Mouse (Mus musculus): ENCODE measurements around the gene Ttc29.

The Ttc29 gene

DNA sequence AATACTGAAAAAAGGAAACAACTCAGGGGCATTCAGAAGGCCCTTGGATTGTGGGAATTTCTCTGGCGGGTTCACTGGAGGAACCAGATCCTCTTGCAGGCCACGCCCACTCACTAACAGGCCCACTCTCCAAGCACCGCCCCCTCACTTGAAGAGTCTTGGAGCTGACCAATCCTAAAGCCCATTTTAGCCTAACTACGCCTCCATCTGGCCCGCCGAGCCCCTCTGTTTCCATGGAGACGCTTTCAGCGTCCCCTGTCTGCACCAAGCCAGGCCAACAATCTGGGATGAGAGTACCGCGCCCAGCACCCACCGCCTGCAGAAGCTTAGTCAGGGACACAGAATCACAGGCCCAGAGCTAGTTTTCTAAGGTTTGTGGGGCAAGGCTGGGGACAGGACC is at the start of gene Ttc29:
Ttc29 (plus strand) TSS at position 224 of the 400 bp plus-strand sequence.
- no peak for DNase-seq (ENCODE audit: low read depth, low spot score)

DNA sequence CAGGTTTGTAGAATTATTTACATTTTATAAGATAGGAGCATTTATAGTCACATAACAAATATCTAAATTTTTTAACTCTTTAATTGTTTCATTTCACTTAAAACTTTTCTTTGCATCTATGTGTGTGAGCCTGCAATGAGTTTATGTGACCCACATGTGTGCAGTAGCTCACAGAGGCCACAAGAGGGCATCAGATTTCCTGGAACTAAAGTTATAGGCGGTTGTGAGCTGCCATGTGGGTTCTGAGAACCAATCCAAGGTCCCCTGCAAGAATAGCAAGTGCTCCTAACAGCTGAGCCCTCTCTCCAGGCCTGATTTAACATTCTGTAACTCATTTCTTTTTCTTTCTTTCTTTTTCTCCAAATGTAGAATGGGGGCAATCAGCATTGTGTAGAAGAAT is 41.7 kb upstream of the Ttc29 start:
- DNase-seq (ENCODE audit: low read depth, low spot score): no peak

- DNase-seq (ENCODE audit: low read depth, low spot score): no peak
Observed at GRCm38 (mm10) chr8:78182654-78183053, 30.4 kb upstream of the Ttc29 start.

- DNase-seq (ENCODE audit: low read depth, low spot score): no peak
Observed at GRCm38 (mm10) chr8:78183414-78183813, 29.7 kb upstream of the Ttc29 start.

DNA sequence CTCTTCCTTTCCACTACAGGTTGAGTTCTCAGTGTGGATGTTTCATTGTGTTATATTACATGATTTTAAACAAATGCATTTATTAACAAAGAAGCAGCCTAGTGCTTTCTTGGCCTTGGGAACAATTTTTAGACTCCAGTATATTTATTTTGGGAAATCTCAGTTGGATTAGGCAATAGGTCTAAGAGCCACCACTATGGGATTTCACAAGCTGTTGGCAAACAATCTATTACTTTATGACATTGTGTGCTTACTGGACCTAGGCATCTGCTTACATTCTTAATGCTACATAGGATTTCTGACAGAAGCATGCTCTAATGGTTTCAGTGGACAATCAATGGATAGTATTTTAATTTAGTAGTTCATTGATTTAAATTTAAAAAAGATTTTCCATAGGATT is 26.0 kb upstream of the Ttc29 start:
- DNase-seq (ENCODE audit: low read depth, low spot score): no peak

DNA sequence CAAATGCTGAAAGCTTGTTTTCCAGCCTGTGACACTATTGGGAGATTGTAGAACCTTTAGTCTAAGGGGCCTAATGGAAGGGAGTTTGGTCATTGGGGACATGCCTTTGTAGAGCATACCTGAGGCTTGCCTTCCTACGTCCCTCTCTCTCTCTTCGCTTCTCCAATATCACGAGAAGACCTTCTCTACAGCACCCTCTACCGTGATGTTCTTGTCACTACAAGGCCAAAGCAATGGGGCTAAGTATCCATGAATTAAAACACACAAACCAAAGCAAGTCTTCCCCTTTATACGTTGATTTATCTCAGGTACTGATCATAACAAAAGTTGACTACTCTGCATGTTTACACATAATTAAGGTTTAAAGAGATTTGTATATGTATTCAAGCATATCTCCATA is 8.9 kb upstream of the Ttc29 start:
- no peak for DNase-seq (ENCODE audit: low read depth, low spot score)

DNA sequence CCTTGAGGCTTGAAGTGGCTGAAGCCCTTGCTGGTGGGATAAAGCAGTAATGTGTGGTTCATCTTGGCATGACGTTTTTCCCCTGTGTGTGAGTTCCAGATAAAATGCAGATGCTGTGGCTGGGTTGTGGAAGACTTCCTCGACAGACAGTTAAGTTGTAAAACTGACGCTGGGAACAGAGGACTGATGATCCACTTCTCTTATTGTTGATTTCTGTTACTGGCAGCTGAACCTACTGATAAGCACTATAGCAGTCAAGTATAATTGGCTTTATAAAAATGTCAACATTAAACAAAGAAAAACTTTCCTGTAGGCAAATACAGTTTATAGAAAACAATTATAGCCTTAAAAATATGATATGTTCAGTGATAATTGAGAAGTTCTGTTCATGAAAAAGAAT is 2.7 kb upstream of the Ttc29 start:
- no peak for DNase-seq (ENCODE audit: low read depth, low spot score)

DNA sequence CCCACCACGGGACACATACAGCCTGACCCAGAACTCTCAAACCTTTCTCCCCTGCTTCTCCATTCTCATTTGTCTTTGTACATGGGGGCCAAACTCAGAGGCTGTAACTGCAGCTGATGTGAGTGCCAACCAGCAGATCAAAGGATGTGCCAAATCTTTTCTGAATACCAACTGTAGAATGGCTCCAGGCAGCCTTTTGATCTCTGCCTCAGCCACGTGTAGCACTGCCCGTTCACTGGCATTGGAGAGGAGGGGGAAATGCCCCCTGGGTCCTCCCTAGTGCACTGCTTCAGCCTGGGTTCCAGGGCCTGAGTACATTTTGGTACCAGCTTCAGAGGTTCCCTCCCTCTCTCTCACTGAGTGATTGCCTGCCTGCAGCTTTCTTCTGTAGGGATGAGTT is 1.5 kb downstream of the Ttc29 start:
- DNase-seq (ENCODE audit: low read depth, low spot score): no peak

DNA sequence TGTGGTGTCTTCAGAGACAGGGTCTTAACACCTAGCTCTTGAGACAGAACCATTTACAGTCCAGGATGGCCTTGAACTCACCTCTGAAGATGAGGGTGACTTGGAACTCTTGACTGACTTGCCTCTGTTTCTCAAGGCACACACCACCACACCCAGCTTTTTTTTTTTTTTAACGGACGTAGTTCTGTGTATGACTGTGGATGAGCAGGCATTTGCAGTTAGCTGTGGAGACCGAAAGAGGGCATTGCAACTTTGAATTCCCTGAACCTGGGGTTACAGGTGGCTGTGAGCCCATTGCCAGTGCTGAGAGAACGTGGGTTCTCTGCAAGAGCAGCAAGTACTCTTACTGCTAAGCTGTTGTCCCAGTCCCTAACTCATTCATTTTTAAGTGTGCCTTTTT is 13.0 kb downstream of the Ttc29 start:
- DNase-seq (ENCODE audit: low read depth, low spot score): no peak

DNA sequence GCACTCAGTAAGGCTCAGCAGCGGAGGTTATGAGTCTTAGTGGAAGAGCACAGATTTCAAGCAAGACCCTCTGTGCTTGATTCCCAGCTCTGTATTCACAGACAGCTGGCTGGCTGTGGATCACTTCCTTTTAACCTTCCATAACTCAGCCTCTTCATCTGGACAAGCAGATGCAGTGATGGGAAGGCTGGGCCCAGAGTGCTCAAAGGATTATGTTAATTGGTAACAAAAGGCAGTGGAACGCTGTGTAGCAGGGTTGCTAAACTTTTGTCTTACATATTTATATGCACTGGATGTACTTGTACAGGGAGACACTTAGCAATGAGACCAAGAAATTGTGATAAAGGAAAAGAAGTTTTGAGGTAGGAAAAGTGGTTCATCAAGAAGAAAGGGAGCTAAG is 17.6 kb downstream of the Ttc29 start:
- no peak for DNase-seq (ENCODE audit: low read depth, low spot score)

GRCm38 (mm10) chr8:78232870-78233707 is 20.0 kb downstream of the Ttc29 start:
- DNase-seq (ENCODE audit: low read depth, low spot score): no peak

DNA sequence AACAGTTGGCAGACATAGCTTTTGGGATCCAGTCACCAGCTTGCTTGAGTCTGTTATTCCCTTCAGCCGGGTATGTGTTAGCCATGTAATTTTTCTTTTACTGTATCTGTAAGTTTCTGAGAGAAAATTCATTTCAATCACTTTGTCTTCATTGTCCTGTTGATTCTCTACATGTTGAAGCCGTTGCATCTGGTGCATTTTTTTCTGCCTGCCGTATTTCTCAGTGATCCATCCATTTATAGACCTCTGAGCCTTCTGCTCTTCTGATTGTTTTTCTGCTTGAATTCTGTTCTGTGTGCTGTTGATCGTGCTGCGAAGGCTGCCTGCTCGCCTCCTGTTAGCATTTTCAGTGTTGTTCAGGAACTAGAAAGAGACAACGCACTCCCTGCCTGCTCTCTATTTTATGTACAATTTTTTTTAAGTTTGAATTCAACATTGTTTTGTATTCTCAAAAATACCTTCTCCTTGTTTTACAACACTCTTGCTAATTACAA is 20.7 kb downstream of the Ttc29 start:
- no peak for DNase-seq (ENCODE audit: low read depth, low spot score)

DNA sequence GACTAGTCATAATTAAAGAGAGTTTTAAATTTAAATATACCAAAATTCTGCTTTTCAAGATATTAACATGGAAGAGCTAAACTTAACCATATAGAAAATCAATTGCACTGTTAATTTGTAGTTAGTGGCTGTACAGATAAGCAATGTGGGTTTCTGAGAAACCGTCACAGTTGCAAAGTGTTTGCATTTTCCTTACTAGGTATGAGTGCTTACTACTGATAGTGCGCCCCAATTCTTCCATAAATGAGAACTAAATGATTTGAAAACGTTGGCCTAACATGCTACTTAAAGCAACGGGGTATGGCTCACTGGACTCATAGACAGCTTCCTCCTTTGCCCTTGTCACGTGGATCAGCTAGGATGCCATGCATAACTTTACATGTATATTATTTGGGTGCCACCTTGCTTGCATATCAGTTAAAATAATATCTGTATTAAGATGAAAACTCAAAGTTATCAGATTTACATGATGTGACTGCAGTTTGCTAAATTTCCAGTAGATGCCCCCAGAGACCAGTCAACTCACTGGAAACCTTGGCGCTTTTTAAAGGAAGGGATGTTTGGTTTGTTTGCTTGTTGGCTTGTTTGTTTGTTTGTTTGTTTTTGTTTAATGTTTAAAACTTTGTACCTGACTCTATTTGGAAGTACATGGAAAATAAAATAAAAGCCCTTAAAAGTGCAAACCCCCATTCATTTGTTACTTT is 25.0 kb downstream of the Ttc29 start:
- DNase-seq (ENCODE audit: low read depth, low spot score): no peak

DNA sequence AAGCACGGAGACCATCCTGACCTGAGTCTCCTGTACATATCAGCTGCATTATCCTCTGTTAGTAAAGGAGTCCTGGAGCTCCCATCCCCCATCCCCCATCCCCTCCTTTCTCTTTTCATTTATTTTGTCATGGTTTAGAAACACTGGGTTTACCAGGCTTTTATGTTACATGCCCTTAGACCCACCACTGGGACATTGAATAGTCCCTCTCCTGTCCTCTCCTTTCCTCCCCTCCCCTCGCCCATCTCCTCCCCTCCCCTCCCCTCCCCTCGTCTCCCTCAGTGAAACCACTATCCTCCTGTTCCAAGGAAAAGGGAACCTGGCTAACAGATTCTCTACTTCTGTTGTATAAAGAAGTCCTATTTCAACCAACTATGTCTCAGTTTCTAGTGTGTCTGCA is 38.0 kb downstream of the Ttc29 start:
- no peak for DNase-seq (ENCODE audit: low read depth, low spot score)

- DNase-seq (ENCODE audit: low read depth, low spot score): no peak
Observed at GRCm38 (mm10) chr8:78254374-78254773, 41.3 kb downstream of the Ttc29 start.

DNA sequence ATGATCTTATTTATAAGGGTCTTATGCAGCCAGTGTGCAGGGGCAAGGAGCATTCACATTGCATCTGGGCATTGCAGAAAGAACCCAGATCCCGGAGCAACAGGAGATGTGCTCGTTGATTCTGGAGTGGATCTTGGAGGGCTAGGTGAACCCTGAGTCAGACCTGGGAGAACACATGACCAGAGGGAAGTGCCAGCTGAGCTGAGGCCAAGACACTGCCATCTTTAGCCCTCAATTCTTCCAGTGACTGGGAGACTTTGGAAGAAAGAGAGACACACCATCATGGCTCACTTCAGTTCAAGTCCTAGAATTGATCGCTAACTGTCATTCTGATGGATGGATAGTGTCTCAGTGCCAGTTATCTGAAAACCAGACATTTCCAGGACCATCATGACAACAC is 41.9 kb downstream of the Ttc29 start:
- DNase-seq (ENCODE audit: low read depth, low spot score): no peak

GRCm38 (mm10) chr8:78265506-78265905 is 52.4 kb downstream of the Ttc29 start:
- DNase-seq (ENCODE audit: low read depth, low spot score): no peak

DNA sequence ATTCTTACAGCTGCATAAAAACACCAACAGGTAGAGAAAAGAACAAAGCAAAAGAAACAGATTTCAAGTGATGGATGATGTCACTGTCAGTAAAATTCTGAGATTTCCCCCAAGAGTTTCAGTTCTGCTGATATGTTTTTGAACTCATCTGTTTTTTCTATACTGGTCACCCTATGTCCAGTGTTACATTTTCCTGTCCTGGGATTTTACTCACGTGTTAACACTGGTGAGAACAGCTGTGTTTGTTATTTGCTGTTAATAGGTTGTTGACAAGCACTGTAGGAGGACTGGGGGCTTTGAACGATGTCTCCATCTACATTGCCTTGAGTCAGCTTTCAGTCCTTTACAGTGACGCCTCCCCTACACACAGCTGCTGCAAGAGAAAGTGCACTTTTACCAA is 53.1 kb downstream of the Ttc29 start:
- no peak for DNase-seq (ENCODE audit: low read depth, low spot score)

- DNase-seq (ENCODE audit: low read depth, low spot score): no peak
Observed at GRCm38 (mm10) chr8:78267894-78268411, 54.9 kb downstream of the Ttc29 start.

- DNase-seq (ENCODE audit: low read depth, low spot score): no peak
Observed at GRCm38 (mm10) chr8:78269281-78269680, 56.2 kb downstream of the Ttc29 start.

DNA sequence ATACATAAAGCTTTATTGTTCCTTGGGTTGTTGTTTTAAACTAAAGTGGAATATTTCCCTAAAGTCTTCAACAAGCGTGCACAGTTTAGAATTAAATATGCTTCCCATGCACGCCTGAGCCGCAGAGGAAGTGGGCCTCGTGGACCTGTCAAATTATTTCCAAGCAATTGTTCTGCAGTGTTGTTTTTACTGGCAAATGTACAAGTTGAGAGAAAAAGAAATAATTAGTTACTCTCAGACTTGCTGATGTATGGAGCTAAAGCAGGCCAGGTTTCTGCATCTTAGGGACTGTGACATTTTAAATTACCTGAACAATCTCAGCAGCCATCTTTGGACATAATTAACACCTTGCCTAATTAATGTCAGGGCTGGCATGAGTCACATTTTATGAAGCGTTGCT is 58.3 kb downstream of the Ttc29 start:
- DNase-seq (ENCODE audit: low read depth, low spot score): no peak

DNA sequence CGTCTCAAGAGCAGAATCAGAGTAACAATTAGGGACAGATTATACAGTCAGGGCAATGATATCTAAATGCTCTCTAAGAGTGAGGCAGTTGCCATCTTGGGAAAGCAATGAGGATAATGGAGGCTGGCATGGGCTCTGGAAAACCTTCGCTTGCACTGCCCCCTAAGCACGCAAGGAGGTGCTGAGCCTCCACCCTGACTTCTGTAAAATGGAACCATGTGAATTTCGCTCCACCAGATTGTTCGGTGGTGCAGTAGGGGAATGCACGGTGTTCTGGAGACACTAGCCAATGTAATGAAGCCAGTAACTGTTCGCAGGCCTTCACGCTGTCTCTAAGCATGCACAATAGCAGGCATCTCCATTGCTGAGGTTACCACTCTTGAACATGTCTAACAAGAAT is 63.0 kb downstream of the Ttc29 start:
- no peak for DNase-seq (ENCODE audit: low read depth, low spot score)

- DNase-seq (ENCODE audit: low read depth, low spot score): no peak
Observed at GRCm38 (mm10) chr8:78277411-78277810, 64.3 kb downstream of the Ttc29 start.

Data from CD4-positive helper T cell, adult 2 months (primary cell).